Mouse (Mus musculus) midbrain, embryonic 15.5 days (tissue): ENCODE data around the gene Cd53. TPM values are rescaled to one million over a fixed set of nuclear protein-coding genes. Genes with fewer than 3 reads are reported as not detected.

ENCODE experiments used
- ATAC-seq: fragments of 200-750 bp; cut with Nextera tagmentation; replicated peaks from 2 replicates; pipeline ENCODE4 v1.8.0; 2017; ENCODE audit warnings: moderate TSS enrichment
- H3K27ac ChIP-seq: fragments of 300-500 bp; sonication (generic); 2 replicates; pipeline ENCODE4 v1.5.1; 2015; ENCODE audit warnings: mild to moderate bottlenecking, inconsistent platforms
- H3K27me3 ChIP-seq: fragments of 300-500 bp; sonication (generic); replicated peaks from 2 replicates; pipeline ENCODE4 v1.6.1; 2015; ENCODE audit warnings: inconsistent platforms
- H3K36me3 ChIP-seq: fragments of 300-500 bp; sonication (generic); replicated peaks from 2 replicates; pipeline ENCODE4 v1.6.1; 2015; ENCODE audit warnings: inconsistent platforms
- H3K4me1 ChIP-seq: fragments of 300-500 bp; sonication (generic); 2 replicates; pipeline ENCODE4 v1.6.1; 2015; ENCODE audit warnings: inconsistent platforms
- H3K4me2 ChIP-seq: fragments of 300-500 bp; sonication (generic); 2 replicates; pipeline ENCODE4 v1.6.1; 2015; ENCODE audit warnings: inconsistent platforms, mild to moderate bottlenecking, moderate library complexity
- H3K4me3 ChIP-seq: fragments of 300-500 bp; sonication (generic); 2 replicates; pipeline ENCODE4 v1.5.1; 2015; ENCODE audit warnings: mild to moderate bottlenecking, inconsistent platforms
- H3K9ac ChIP-seq: fragments of 300-500 bp; sonication (generic); 2 replicates; pipeline ENCODE4 v1.6.1; 2015; ENCODE audit warnings: mild to moderate bottlenecking, inconsistent platforms
- H3K9me3 ChIP-seq: fragments of 300-500 bp; sonication (generic); 2 replicates; pipeline ENCODE4 v1.6.1; 2016; ENCODE audit warnings: inconsistent platforms
- WGBS: fragments of 180-500 bp; shearing (Covaris S2); methylation state at CpG from one replicate; pipeline ENCODE4 v1.1.7; 2015; ENCODE audit warnings: mixed read lengths; 5-methylcytosine and 5-hydroxymethylcytosine counted together
- polyA plus RNA-seq: library from polyadenylated mRNA; unstranded; fragments of >200 nt; fragmentation: Nextera tagmentation; extraction: Ambion mirVana; gene quantifications from 2 replicates; pipeline ENCODE4 v1.2.1, GENCODE M21; 2015

The Cd53 gene
- 4.4 and 4.8 TPM in 2 replicates for polyA plus RNA-seq

- Histone ChIP-seq H3K9ac (no peak within 1 kb of the TSS), H3K4me2 (no peak within 1 kb of the TSS), H3K36me3 (no peaks in the 10 kb centered on the region), H3K27me3 (no peaks in the 10 kb centered on the region), H3K4me1 (no peaks in the 10 kb centered on the region), H3K4me3 (no peak within 1 kb of the TSS), H3K9me3 (no peaks in the 10 kb centered on the region), H3K27ac (no peak within 1 kb of the TSS)
- WGBS = 86% methylated on average over 2 of the region's 2 CpGs
- ATAC-seq = no peak
Observed at GRCm38 (mm10) chr3:106789930-106790329, at the start of gene Cd53. TSS of gene Cd53 (minus strand) at chr3:106790149.

- H3K9ac ChIP-seq = no peak overlapping the region
- 77% methylated on average over 1 of the region's 1 CpGs for WGBS
Observed at GRCm38 (mm10) chr3:106832107-106832506, 42.2 kb upstream of the Cd53 start.

GRCm38 (mm10) chr3:106826187-106826586 is 36.2 kb upstream of the Cd53 start, which contains the start of gene Olfr266:
TSS of gene Olfr266 (minus strand) at chr3:106826287.
- H3K27me3 ChIP-seq = no peaks in the 10 kb centered on the region
- 82% methylated on average over 1 of the region's 1 CpGs for WGBS
- no peak for ATAC-seq
- H3K9ac ChIP-seq = no peak within 1 kb of the TSS
- no peaks in the 10 kb centered on the region for H3K9me3 ChIP-seq
- H3K4me3 ChIP-seq = no peak within 1 kb of the TSS
- H3K4me1 ChIP-seq = no peaks in the 10 kb centered on the region
- H3K27ac ChIP-seq = no peak within 1 kb of the TSS
- H3K36me3 ChIP-seq = no peaks in the 10 kb centered on the region
- no peak within 1 kb of the TSS for H3K4me2 ChIP-seq

More at GRCm38 (mm10) chr3:106832107-106832506, 42.2 kb upstream of the Cd53 start:
- no peaks in the 10 kb centered on the region for H3K27me3 ChIP-seq
- no peaks in the 10 kb centered on the region for H3K36me3 ChIP-seq
- H3K4me3 ChIP-seq = no peak overlapping the region
- H3K4me1 ChIP-seq = no peaks in the 10 kb centered on the region
- no peak overlapping the region for H3K4me2 ChIP-seq
- no peak for ATAC-seq
- H3K9me3 ChIP-seq = 0 out of 2 replicates have a peak, but pooled peaks cover 4% of the 10 kb centered on the region
- no peak overlapping the region for H3K27ac ChIP-seq

- Histone ChIP-seq H3K36me3 (no peaks in the 10 kb centered on the region), H3K9ac (no peak overlapping the region), H3K9me3 (no peaks in the 10 kb centered on the region), H3K27ac (no peak overlapping the region), H3K4me2 (no peak overlapping the region), H3K27me3 (no peaks in the 10 kb centered on the region), H3K4me3 (no peak overlapping the region), H3K4me1 (no peaks in the 10 kb centered on the region)
- ATAC-seq = no peak
- WGBS = 75% methylated on average over 2 of the region's 2 CpGs
Observed at GRCm38 (mm10) chr3:106817676-106818075, 27.7 kb upstream of the Cd53 start.

- Histone ChIP-seq H3K27me3 (no peaks in the 10 kb centered on the region), H3K9ac (no peak overlapping the region), H3K9me3 (no peaks in the 10 kb centered on the region), H3K4me3 (no peak overlapping the region), H3K27ac (no peak overlapping the region), H3K4me1 (no peaks in the 10 kb centered on the region), H3K36me3 (no peaks in the 10 kb centered on the region), H3K4me2 (no peak overlapping the region)
- 66% methylated on average over 2 of the region's 2 CpGs for WGBS
- ATAC-seq = no peak
Observed at GRCm38 (mm10) chr3:106808972-106809695, 19.2 kb upstream of the Cd53 start.

- Histone ChIP-seq H3K36me3 (no peaks in the 10 kb centered on the region), H3K9me3 (no peaks in the 10 kb centered on the region), H3K4me3 (no peak overlapping the region), H3K27ac (no peak overlapping the region), H3K9ac (no peak overlapping the region), H3K4me1 (no peaks in the 10 kb centered on the region), H3K27me3 (no peaks in the 10 kb centered on the region), H3K4me2 (no peak overlapping the region)
- no peak for ATAC-seq
Observed at GRCm38 (mm10) chr3:106798079-106798478, 8.1 kb upstream of the Cd53 start.

GRCm38 (mm10) chr3:106788440-106788887 is 1.5 kb downstream of the Cd53 start:
- no peak overlapping the region for H3K9ac ChIP-seq
- no peaks in the 10 kb centered on the region for H3K4me1 ChIP-seq
- no peak for ATAC-seq
- H3K4me2 ChIP-seq = no peak overlapping the region
- no peaks in the 10 kb centered on the region for H3K36me3 ChIP-seq
- H3K27me3 ChIP-seq = no peaks in the 10 kb centered on the region
- no peaks in the 10 kb centered on the region for H3K9me3 ChIP-seq
- no peak overlapping the region for H3K27ac ChIP-seq
- WGBS = 65% methylated on average over 2 of the region's 2 CpGs
- no peak overlapping the region for H3K4me3 ChIP-seq

GRCm38 (mm10) chr3:106787972-106788371 is 2.0 kb downstream of the Cd53 start:
- Histone ChIP-seq H3K27ac (no peak overlapping the region), H3K4me3 (no peak overlapping the region), H3K4me2 (no peak overlapping the region), H3K9ac (no peak overlapping the region), H3K36me3 (no peaks in the 10 kb centered on the region), H3K27me3 (no peaks in the 10 kb centered on the region), H3K9me3 (no peaks in the 10 kb centered on the region), H3K4me1 (no peaks in the 10 kb centered on the region)
- ATAC-seq = no peak

- Histone ChIP-seq H3K36me3 (no peaks in the 10 kb centered on the region), H3K9me3 (no peaks in the 10 kb centered on the region), H3K27ac (no peak overlapping the region), H3K4me1 (no peaks in the 10 kb centered on the region), H3K4me3 (no peak overlapping the region), H3K9ac (no peak overlapping the region), H3K4me2 (no peak overlapping the region), H3K27me3 (no peaks in the 10 kb centered on the region)
- ATAC-seq = no peak
- 76% methylated on average over 3 of the region's 3 CpGs for WGBS
Observed at GRCm38 (mm10) chr3:106785130-106785529, 4.8 kb downstream of the Cd53 start.

- no peaks in the 10 kb centered on the region for H3K27me3 ChIP-seq
- no peak overlapping the region for H3K4me3 ChIP-seq
- H3K9ac ChIP-seq = no peak overlapping the region
- WGBS = 85% methylated on average over 1 of the region's 1 CpGs
- H3K27ac ChIP-seq = no peak overlapping the region
- H3K36me3 ChIP-seq = no peaks in the 10 kb centered on the region
- no peak for ATAC-seq
- H3K4me1 ChIP-seq = no peaks in the 10 kb centered on the region
- no peaks in the 10 kb centered on the region for H3K9me3 ChIP-seq
- no peak overlapping the region for H3K4me2 ChIP-seq
Observed at GRCm38 (mm10) chr3:106771834-106772233, 18.1 kb downstream of the Cd53 start.

GRCm38 (mm10) chr3:106755898-106756297 is 34.1 kb downstream of the Cd53 start:
- Histone ChIP-seq H3K4me1 (no peaks in the 10 kb centered on the region), H3K9me3 (no peaks in the 10 kb centered on the region), H3K4me3 (no peak overlapping the region), H3K36me3 (no peaks in the 10 kb centered on the region), H3K27me3 (no peaks in the 10 kb centered on the region), H3K9ac (no peak overlapping the region), H3K4me2 (no peak overlapping the region), H3K27ac (no peak overlapping the region)
- no peak for ATAC-seq
- 80% methylated on average over 1 of the region's 1 CpGs for WGBS

- Histone ChIP-seq H3K9ac (peak overlapping the region; percentile 73), H3K36me3 (no peaks in the 10 kb centered on the region), H3K27ac (peak overlapping the region; percentile 92), H3K9me3 (peaks cover 4% of the 10 kb centered on the region; the same call in 1 of the 2 replicates), H3K27me3 (no peaks in the 10 kb centered on the region; the same call in 1 of the 2 replicates), H3K4me2 (peak overlapping the region; percentile 72), H3K4me3 (peak overlapping the region; percentile 84), H3K4me1 (0 out of 2 replicates have a peak, but pooled peaks cover 3% of the 10 kb centered on the region)
- ATAC-seq = peak; percentile 96
- 1% methylated on average over 33 of the region's 33 CpGs for WGBS
Observed at GRCm38 (mm10) chr3:106722028-106722945, 67.7 kb downstream of the Cd53 start.
